Mouse (Mus musculus) E14TG2a.4 (cell line): ENCODE results near the gene Ociad2.

Source experiments
- CTCF ChIP-seq: conservative IDR thresholded peaks from 2 replicates; pipeline ENCODE4 v1.5.1; 2014; ENCODE audit warnings: low read length
- NANOG ChIP-seq: IDR thresholded peaks from 2 replicates; pipeline ENCODE4 v1.6.1; 2014; ENCODE audit warnings: borderline replicate concordance, low read length, mixed read lengths
- POU5F1 ChIP-seq: IDR thresholded peaks from 2 replicates; pipeline ENCODE4 v1.6.1; 2014; ENCODE audit warnings: low read length, borderline replicate concordance

DNA sequence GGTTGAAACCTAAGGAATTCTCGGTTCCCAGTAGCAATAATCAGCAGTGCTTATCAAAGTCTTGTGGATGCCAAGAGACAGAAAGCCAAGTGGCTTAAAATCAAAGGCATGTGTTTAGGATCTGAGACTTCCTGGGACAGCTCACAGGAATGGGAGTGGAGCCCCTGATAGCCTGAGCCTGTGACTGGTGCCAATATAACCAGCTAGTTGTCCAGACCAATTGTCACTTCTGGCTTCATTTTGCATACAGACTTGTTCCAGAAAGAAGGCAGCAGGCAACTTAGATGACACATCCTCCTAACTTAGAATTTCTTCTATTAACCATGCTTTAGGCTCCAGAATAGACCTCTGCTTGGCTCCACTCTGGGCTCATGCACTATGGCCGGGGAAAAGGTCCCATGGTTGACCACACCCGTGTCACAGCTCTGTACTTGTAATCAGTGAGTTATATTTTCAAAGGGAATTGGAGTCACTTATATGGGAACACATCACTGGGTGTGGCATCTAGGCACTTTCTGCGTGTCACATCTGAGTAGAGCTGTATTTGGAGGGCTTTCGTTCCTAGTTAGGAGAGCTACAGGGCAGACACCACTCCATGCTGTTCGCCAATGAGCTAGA is 18.4 kb upstream of the Ociad2 start:
- no peak for TF ChIP-seq CTCF
- no peak for TF ChIP-seq NANOG
- no peak for TF ChIP-seq POU5F1
